Mouse (Mus musculus) urinary bladder, postnatal 10 days (tissue): ENCODE measurements around the gene Tlr9.

Source experiments
- DNase-seq: peaks from one replicate; pipeline ENCODE4 v3.0.0; 2022; ENCODE audit warnings: low spot score

Gene Tlr9

GRCm38 (mm10) chr9:106232956-106233355 is 10.6 kb downstream of the Tlr9 start:
- DNase-seq, result no peak

- no peak for DNase-seq
These were observed 11.6 kb downstream of the Tlr9 start for GRCm38 (mm10) chr9:106233953-106234352.

GRCm38 (mm10) chr9:106235194-106235830 is 12.9 kb downstream of the Tlr9 start:
- no peak for DNase-seq

GRCm38 (mm10) chr9:106236156-106236817 is 13.9 kb downstream of the Tlr9 start:
- no peak for DNase-seq

DNA sequence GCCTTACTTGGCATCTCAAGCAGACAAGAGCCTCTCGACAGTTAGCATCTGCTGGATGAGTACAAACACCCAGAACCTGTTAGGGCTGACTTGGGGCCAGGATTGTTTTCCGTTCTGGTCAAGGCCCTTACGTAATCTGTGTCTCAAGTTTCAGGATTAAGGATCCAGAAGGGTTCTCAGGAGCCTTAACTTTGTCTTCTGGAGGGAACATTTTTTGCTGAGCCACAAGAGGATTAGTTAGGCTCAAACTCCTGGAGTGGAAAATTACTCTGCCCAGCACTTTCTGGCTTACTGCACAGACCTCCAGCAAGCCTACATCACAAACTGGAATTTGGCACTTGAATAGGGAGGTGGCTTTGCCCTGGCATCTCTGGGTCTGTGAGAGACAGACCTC is 14.4 kb downstream of the Tlr9 start:
- DNase-seq, result no peak

- DNase-seq, result no peak
These were observed 15.0 kb downstream of the Tlr9 start for GRCm38 (mm10) chr9:106237401-106237800.

- DNase-seq, result no peak
These were observed 15.5 kb downstream of the Tlr9 start for GRCm38 (mm10) chr9:106237878-106238277.

- no peak for DNase-seq
These were observed 19.3 kb downstream of the Tlr9 start for GRCm38 (mm10) chr9:106241541-106242164.

GRCm38 (mm10) chr9:106242813-106243488 is 20.6 kb downstream of the Tlr9 start:
- no peak for DNase-seq

- no peak for DNase-seq
These were observed 27.2 kb downstream of the Tlr9 start for GRCm38 (mm10) chr9:106249550-106249949.

GRCm38 (mm10) chr9:106250245-106250644 is 27.8 kb downstream of the Tlr9 start:
- no peak for DNase-seq

DNA sequence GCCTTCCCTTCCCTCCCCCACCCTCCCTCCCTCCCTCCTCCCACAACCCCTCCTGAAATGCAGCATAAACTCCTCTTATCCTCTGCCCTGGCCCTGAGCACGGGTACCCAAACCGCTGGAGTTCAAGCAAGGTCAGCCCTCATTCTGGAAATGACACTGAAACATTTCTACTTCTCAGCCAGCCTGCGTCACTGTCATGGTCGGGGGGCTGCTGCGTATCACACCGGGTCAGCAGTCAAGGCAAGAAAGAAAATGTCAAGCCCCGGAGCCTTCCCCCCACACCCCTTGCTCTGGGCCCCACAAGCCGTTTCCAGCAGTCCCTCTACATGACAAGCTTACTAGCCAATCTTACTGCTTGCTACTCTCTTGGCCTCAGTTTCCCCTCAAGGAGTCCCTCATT is 28.7 kb downstream of the Tlr9 start:
- DNase-seq, result no peak

GRCm38 (mm10) chr9:106254001-106254400 is 31.6 kb downstream of the Tlr9 start:
- DNase-seq, result no peak

DNA sequence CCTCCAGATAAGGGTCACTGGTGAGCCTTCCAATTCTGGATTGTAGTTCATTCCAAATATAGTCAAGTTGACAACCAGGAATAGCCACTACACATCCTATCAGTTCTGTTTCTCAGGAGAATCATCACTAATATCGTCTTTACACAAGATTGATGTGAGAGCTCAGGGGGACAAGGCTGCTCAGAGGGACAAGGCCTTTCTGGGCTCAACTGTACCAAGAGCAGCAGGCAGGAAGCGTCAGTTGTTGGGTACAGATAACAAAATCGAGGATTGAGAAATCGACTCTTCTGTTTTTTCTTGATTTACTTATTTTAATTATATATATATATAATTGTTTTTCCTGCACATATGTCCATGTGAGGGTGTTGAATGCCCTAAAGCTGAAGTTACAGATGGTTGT is 36.0 kb downstream of the Tlr9 start:
- no peak for DNase-seq

GRCm38 (mm10) chr9:106258990-106259389 is 36.6 kb downstream of the Tlr9 start:
- no peak for DNase-seq

DNA sequence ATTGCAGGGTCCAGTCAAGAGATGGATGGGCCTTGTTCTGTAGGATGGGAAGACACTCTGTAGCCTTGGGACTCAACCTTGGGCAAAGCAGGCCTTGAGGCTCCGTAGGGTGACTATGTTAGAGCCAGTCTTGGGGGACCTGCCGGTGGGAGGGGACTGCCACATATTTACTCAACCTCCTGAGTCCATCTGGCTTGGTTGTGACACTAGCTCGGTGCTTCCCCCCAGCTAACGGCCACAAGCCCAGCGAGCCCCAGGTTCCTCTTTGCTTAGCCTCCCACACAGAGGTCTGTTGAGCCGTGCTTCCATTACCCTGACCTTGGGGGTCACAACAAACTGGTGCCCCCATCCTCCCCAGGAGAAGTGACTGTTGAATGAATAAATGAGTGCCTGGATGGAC is 38.7 kb downstream of the Tlr9 start:
- no peak for DNase-seq

- no peak for DNase-seq
These were observed 39.1 kb downstream of the Tlr9 start for GRCm38 (mm10) chr9:106261491-106261890.

DNA sequence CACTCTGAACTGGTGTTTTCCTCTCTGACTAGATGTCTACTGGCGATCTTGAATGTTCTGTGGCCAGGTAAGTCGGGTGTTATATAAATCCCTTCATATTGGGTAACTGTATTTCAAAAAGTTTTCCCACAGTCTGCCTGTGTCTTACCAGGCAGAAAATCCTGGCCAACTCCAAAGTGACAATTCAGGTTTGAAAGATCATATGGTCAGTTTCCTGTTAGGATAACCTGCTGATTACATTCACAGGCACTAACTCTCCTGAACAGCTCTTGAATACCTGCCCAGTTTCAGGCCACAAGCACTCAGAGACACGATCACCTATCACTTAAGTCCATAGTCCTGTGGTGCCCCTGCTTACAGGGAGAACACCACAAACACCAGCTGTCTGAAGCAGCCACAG is 39.7 kb downstream of the Tlr9 start:
- no peak for DNase-seq

- no peak for DNase-seq
These were observed 41.1 kb downstream of the Tlr9 start for GRCm38 (mm10) chr9:106263381-106263924.

DNA sequence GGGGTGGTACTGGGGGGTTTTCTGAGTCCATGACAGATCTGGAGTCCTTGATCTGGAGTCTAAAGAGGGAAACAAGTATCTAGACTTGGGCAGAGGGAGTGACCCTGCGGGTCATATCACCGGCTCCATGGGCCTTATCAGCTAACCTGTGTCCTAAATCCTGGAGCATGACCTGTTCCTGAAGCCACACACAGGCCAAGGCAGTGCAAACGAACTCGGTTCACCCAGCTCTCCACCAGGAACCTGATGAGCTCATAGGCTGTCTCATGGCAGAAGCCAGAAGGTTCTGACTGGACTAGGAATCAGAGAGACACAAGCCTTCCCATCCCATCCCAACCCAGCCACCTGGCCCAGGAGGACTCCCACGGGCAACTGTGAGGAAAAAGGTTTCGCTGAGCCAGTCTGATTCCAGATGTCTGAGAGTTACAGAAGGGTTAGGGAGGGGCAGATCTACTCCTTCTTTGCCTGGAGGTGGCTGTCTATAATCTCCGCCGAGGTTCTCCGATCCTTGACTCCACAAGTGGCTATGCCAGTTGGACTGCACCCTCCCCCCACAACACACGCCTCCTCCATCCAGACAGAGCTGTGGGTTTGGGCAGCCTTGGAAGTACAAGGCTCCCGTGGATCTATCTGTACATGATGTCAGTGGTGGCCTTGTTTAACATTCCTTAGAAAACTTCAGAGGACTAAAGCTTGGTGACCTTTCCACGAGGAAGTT is 43.1 kb downstream of the Tlr9 start:
- DNase-seq, result no peak

GRCm38 (mm10) chr9:106266936-106267657 is 44.7 kb downstream of the Tlr9 start:
- DNase-seq, result no peak
